Mouse (Mus musculus) lung, embryonic 16.5 days (tissue): Measurements from ENCODE around the gene Agfg1. TPM values are rescaled to one million over a fixed set of nuclear protein-coding genes. Genes with fewer than 3 reads are reported as not detected.
A peak's percentile ranks its signal among the peaks of the same experiment; 100 is the strongest.

ENCODE experiments used
- ATAC-seq: fragments of 200-750 bp; cut with Nextera tagmentation; 2 replicates; pipeline ENCODE4 v1.8.0; 2017; ENCODE audit warnings: low read depth, mild to moderate bottlenecking, moderate library complexity
- H3K27ac ChIP-seq: fragments of 300-500 bp; sonication (generic); 2 replicates; pipeline ENCODE4 v1.5.1; 2014; ENCODE audit warnings: mild to moderate bottlenecking, control low read depth, low read length
- H3K27me3 ChIP-seq: fragments of 300-500 bp; sonication (generic); 2 replicates; pipeline ENCODE4 v1.6.1; 2014; ENCODE audit warnings: low read depth, low read length, mixed read lengths; ENCODE audit not compliant: control insufficient read depth, insufficient read depth
- H3K36me3 ChIP-seq: fragments of 300-500 bp; sonication (generic); 2 replicates; pipeline ENCODE4 v1.6.1; 2014; ENCODE audit warnings: low read length; ENCODE audit not compliant: control insufficient read depth, insufficient read depth
- H3K4me1 ChIP-seq: fragments of 300-500 bp; sonication (generic); replicated peaks from 2 replicates; pipeline ENCODE4 v1.6.1; 2014; ENCODE audit warnings: low read length, mixed read lengths; ENCODE audit not compliant: control insufficient read depth, insufficient read depth
- H3K4me2 ChIP-seq: fragments of 300-500 bp; sonication (generic); 2 replicates; pipeline ENCODE4 v1.6.1; 2014; ENCODE audit warnings: low read depth, low read length, control low read depth
- H3K4me3 ChIP-seq: fragments of 300-500 bp; sonication (generic); 2 replicates; pipeline ENCODE4 v1.5.1; 2014; ENCODE audit warnings: mild to moderate bottlenecking, low read length, control low read depth
- H3K9ac ChIP-seq: fragments of 300-500 bp; sonication (generic); 2 replicates; pipeline ENCODE4 v1.6.1; 2014; ENCODE audit warnings: low read length, control low read depth
- H3K9me3 ChIP-seq: fragments of 300-500 bp; sonication (generic); 2 replicates; pipeline ENCODE4 v1.6.1; 2016; ENCODE audit warnings: low read length; ENCODE audit not compliant: control insufficient read depth
- WGBS: fragments of 180-500 bp; shearing (Covaris S2); extraction: QIAGEN DNeasy Blood & Tissue Kit; methylation state at CpG from one replicate; pipeline ENCODE4 v1.1.7; 2014; 5-methylcytosine and 5-hydroxymethylcytosine counted together
- polyA plus RNA-seq: library from polyadenylated mRNA; unstranded; fragments of >200 nt; fragmentation: Nextera tagmentation; extraction: Ambion mirVana; gene quantifications from 2 replicates; pipeline ENCODE4 v1.2.1, GENCODE M21; 2015

Gene Agfg1
- polyA plus RNA-seq, 1 experiment from 2014 or later, result 30.8 TPM

DNA sequence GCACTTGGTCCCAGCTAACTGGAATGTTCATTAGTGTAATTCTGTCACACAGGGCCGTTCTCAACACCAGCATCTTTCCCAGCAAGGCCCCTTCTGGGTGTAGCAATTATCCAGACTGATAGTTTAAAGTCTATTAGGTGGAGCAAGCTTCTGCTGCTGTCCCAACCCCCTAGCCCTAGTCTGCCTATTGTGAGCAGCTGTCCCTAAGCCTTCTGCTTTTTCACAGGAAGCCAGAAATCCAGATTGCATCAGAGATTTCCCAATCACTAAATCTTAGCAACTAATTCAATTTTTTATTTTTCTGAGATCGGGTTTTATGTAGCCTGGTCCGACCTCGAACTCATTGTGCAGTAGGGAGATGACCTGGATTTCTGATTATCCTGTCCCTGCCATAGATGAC, 40.4 kb upstream of the Agfg1 start:
- ATAC-seq, result no peak
- Histone ChIP-seq H3K27ac (no peak overlapping the region), H3K9ac (no peak overlapping the region), H3K27me3 (no peaks in the 10 kb centered on the region), H3K4me1 (no peaks in the 10 kb centered on the region), H3K36me3 (no peaks in the 10 kb centered on the region), H3K4me3 (no peak overlapping the region), H3K9me3 (no peaks in the 10 kb centered on the region), H3K4me2 (no peak overlapping the region)
- 75% methylated on average over 4 of the region's 4 CpGs for WGBS

DNA sequence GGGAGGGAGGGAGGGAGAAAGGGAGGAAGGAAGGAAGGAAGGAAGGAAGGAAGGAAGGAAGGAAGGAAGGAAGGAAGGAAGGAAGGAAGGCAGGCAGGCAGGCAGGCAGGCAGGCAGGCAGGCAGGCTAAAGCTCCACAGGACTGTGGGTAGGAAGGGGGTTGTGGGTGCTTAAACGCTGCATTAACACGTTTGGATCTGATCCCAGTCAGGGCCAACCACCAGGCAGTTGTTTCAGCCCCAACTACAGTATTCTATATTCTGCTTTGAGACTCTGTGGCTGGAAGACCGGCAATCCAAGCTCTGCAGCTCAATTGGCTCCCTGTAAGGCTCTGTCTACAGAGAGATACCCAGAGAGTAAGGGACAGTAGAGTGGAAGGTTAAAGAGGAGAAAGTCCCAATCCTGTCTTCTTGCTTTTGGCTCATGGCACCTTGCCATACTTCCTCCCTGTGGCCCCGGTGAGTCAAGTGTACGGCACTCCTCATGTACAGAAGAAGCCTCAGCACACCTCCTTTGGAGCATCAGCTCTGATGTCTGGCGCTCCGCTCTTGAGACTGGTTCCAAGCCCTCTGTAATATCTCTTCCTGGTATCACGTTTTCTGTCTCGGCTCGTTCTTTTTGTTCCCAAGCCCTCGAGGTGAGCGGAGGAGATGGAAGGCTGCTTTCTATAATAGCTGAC, 38.0 kb upstream of the Agfg1 start:
- no peak overlapping the region for H3K9ac ChIP-seq
- 71% methylated on average over 12 of the region's 12 CpGs for WGBS

DNA sequence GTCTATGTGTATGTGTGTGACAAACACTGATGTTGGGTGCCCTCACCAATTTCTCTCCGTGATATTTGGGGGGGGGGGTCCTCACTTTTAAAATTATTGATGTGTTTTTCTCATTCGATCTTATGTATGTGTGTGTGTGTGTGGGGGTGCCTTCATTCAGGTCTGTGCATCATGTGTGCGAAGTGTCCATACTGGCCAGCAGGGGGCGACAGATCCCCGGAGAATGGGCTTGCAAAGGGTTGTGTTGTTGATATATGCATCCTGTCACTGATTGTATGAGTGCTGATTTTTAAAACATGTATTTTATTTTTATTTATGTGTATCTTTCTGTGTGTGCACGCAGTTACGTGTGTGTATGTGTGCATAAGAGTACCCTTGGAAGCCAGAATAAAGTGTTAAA, 35.7 kb upstream of the Agfg1 start:
- no peak overlapping the region for H3K9ac ChIP-seq
- H3K36me3 ChIP-seq, result no peaks in the 10 kb centered on the region
- H3K9me3 ChIP-seq, result no peaks in the 10 kb centered on the region
- no peak overlapping the region for H3K4me2 ChIP-seq
- no peak for ATAC-seq
- no peaks in the 10 kb centered on the region for H3K4me1 ChIP-seq
- H3K27me3 ChIP-seq, result no peaks in the 10 kb centered on the region
- no peak overlapping the region for H3K27ac ChIP-seq
- no peak overlapping the region for H3K4me3 ChIP-seq
- WGBS, result 78% methylated on average over 7 of the region's 7 CpGs

More for the DNA sequence above, 38.0 kb upstream of the Agfg1 start:
- Histone ChIP-seq H3K9me3 (no peaks in the 10 kb centered on the region), H3K4me1 (no peaks in the 10 kb centered on the region), H3K4me3 (no peak overlapping the region), H3K27ac (no peak overlapping the region), H3K4me2 (no peak overlapping the region), H3K27me3 (no peaks in the 10 kb centered on the region), H3K36me3 (no peaks in the 10 kb centered on the region)
- ATAC-seq, result no peak

DNA sequence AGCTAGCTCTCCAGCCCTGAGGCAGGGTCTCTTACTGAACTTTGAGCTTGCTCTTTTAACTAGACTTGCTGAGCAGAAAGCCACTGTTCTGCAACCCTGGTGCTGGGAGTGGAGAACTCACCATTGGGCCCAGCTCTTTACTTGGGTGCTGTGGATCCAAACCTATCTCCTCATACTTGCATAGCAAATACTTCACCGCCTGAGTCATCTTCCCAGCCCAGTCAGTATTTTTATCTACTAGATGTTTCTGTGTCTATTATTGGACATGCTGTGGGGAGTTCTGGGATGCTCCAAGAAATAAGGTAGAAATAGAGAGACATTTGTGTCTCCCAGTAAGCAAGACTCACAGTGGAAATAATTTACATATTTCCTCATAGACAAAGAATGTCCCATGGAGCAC, 35.2 kb upstream of the Agfg1 start:
- 97% methylated on average over 1 of the region's 1 CpGs for WGBS
- Histone ChIP-seq H3K9me3 (no peaks in the 10 kb centered on the region), H3K27me3 (no peaks in the 10 kb centered on the region), H3K4me2 (no peak overlapping the region), H3K4me3 (no peak overlapping the region), H3K36me3 (no peaks in the 10 kb centered on the region), H3K27ac (no peak overlapping the region), H3K4me1 (no peaks in the 10 kb centered on the region), H3K9ac (no peak overlapping the region)
- ATAC-seq, result no peak

DNA sequence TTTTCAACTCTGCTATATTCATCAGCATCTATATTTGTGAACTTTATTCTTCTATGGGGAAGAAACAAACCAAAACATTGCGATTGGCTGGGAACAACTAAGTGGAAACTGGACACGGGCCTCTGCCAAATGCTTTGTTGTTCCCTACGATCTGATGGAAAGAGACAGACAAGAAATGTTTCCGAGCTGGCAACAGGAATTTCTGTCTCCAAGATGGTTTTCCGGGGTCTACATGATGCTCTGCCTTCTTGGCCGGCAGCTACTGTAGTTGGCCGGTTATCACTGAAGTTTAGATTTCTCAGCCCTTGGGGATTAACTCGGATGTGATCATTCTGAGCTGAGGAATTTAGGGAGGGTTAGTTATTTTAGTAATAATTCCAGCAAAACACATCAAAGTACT, 32.9 kb upstream of the Agfg1 start:
- Histone ChIP-seq H3K36me3 (no peaks in the 10 kb centered on the region), H3K4me1 (no peaks in the 10 kb centered on the region), H3K4me2 (no peak overlapping the region), H3K4me3 (no peak overlapping the region), H3K27me3 (no peaks in the 10 kb centered on the region), H3K9ac (no peak overlapping the region), H3K9me3 (no peaks in the 10 kb centered on the region), H3K27ac (no peak overlapping the region)
- ATAC-seq, result no peak
- WGBS, result 58% methylated on average over 8 of the region's 8 CpGs

DNA sequence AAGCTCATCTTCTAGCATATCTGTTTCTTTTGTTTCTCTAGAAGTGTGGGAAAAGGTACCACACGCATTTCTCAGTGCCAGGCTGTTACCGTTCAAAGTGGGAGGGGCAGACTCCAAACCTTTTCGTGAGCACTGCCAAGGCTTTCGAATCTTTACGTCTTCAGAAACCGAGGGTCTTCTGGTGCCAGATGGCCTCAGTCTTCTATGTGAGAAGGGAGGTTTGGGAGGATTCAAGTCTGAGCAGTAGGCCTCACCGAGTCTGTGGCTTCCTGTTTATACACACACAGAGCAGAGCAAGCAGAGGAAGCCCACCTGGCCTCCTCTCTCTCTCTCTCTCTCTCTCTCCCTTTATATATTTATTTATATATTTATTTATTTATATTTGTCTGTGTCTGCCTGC, 32.1 kb upstream of the Agfg1 start:
- Histone ChIP-seq H3K27me3 (no peaks in the 10 kb centered on the region), H3K4me2 (no peak overlapping the region), H3K36me3 (no peaks in the 10 kb centered on the region), H3K9ac (no peak overlapping the region), H3K4me1 (no peaks in the 10 kb centered on the region), H3K27ac (no peak overlapping the region), H3K4me3 (no peak overlapping the region), H3K9me3 (no peaks in the 10 kb centered on the region)
- WGBS, result 63% methylated on average over 7 of the region's 7 CpGs
- no peak for ATAC-seq

DNA sequence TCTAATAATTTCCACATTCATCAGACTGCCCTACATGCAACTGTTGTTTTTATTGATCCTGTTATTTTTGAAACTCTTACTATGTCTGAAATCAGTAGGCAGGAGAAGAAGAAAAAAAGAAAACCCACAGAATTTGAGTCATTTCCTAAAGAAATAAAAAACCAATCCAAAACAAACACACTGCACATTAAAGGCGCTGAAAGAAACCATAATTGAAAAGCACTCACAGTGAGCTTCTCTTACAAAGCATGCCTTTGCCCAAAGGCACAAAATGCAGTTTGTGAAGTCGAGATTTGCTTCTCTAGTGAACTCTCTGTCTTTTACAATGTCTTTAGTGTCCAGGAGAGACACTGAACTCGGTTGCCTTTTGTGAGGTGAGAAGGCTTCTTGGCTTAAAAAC, 30.7 kb upstream of the Agfg1 start:
- H3K4me1 ChIP-seq, result no peaks in the 10 kb centered on the region
- WGBS, result 53% methylated on average over 3 of the region's 3 CpGs
- no peak overlapping the region for H3K4me2 ChIP-seq
- H3K4me3 ChIP-seq, result no peak overlapping the region
- no peak overlapping the region for H3K9ac ChIP-seq
- H3K36me3 ChIP-seq, result no peaks in the 10 kb centered on the region
- H3K9me3 ChIP-seq, result no peaks in the 10 kb centered on the region
- H3K27me3 ChIP-seq, result no peaks in the 10 kb centered on the region
- H3K27ac ChIP-seq, result no peak overlapping the region
- no peak for ATAC-seq

DNA sequence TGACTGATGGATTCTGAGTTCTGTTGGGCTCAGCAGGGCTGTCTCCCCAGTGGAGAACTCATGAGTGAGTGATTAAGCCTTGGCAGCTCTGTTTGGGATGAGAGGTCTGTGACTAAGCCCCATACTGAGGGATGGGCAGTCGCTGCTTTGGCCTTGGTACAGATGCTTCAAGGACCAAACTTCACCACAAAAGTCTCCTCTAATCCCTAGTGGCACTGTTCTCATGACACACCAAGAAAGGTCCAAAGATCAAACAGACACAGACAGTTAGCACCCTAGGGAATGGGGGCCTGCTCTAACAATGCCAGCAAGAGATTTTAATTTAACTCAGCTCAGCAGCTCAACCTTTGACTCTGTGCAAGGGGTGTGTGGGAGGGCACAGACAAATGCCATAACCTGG, 27.5 kb upstream of the Agfg1 start:
- no peaks in the 10 kb centered on the region for H3K27me3 ChIP-seq
- no peaks in the 10 kb centered on the region for H3K9me3 ChIP-seq
- H3K36me3 ChIP-seq, result no peaks in the 10 kb centered on the region
- no peak overlapping the region for H3K4me2 ChIP-seq
- H3K4me1 ChIP-seq, result no peaks in the 10 kb centered on the region; the same call in 1 of the 2 replicates
- no peak for ATAC-seq
- no peak overlapping the region for H3K27ac ChIP-seq
- H3K9ac ChIP-seq, result no peak overlapping the region
- WGBS, result 54% methylated on average over 1 of the region's 1 CpGs
- no peak overlapping the region for H3K4me3 ChIP-seq

DNA sequence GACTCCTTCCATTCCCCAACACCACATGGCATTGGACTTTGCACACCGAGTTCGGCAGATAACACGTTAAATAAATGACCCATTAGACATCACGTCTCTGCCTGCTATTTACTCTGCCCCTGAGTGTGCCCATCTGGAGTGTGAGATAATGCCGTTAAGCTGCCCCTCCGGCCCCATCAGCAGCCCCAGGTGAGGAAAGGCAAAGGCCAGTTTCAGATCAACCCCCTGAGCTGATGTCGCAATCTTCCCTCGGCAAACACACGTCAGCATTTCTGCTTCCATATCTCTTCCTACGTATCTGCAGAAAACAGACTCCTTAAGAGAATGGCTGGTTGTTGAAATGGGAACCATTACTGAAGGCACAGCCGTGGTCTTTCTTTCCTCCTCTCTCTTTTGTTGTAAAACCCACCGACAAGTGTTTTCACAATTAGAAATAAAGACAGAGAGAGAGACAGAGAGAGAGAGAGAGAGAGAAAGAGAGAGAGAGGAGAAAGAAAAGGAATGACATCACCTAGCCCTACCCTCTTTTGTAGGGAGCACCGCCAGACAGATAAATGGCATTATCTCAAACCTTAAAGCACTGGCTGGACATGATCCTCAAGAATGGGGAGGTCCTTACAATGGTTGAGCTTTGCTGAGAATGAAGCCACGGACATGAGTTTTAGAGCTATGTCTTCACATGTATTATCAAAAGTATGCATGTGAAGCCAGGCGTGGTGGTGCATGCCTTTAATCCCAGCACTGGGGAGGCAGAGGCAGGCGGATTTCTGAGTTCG, 23.2 kb upstream of the Agfg1 start:
- Histone ChIP-seq H3K9me3 (no peaks in the 10 kb centered on the region), H3K27me3 (no peaks in the 10 kb centered on the region), H3K4me3 (no peak overlapping the region), H3K4me2 (peak overlapping the region; percentile 26), H3K27ac (no peak overlapping the region), H3K9ac (no peak overlapping the region), H3K36me3 (no peaks in the 10 kb centered on the region), H3K4me1 (peaks cover 7% of the 10 kb centered on the region; the same call in 1 of the 2 replicates)
- WGBS, result 33% methylated on average over 17 of the region's 17 CpGs
- ATAC-seq, result peak; percentile 49
